Mouse (Mus musculus) forebrain, embryonic 13.5 days (tissue): Measurements from ENCODE around the gene Gabpa. TPM values are rescaled to one million over a fixed set of nuclear protein-coding genes. Genes with fewer than 3 reads are reported as not detected.
A peak's percentile ranks its signal among the peaks of the same experiment; 100 is the strongest.

Experiments used
- ATAC-seq: fragments of 200-750 bp; cut with Nextera tagmentation; 2 replicates; pipeline ENCODE4 v1.8.0; 2017
- H3K27ac ChIP-seq: fragments of 300-500 bp; sonication (generic); 2 replicates; pipeline ENCODE4 v1.5.1; 2015; ENCODE audit warnings: inconsistent platforms, mild to moderate bottlenecking, moderate library complexity
- H3K27me3 ChIP-seq: fragments of 300-500 bp; sonication (generic); 2 replicates; pipeline ENCODE4 v1.6.1; 2015; ENCODE audit warnings: mild to moderate bottlenecking, inconsistent platforms
- H3K36me3 ChIP-seq: fragments of 300-500 bp; sonication (generic); 2 replicates; pipeline ENCODE4 v1.6.1; 2015; ENCODE audit warnings: mild to moderate bottlenecking, inconsistent platforms; ENCODE audit not compliant: poor library complexity, severe bottlenecking
- H3K4me1 ChIP-seq: fragments of 300-500 bp; sonication (generic); 2 replicates; pipeline ENCODE4 v1.6.1; 2015; ENCODE audit warnings: inconsistent platforms
- H3K4me2 ChIP-seq: fragments of 300-500 bp; sonication (generic); 2 replicates; pipeline ENCODE4 v1.6.1; 2015; ENCODE audit warnings: inconsistent platforms, mild to moderate bottlenecking, moderate library complexity
- H3K4me3 ChIP-seq: fragments of 300-500 bp; sonication (generic); 2 replicates; pipeline ENCODE4 v1.5.1; 2015; ENCODE audit warnings: mild to moderate bottlenecking, inconsistent platforms
- H3K9ac ChIP-seq: fragments of 300-500 bp; sonication (generic); 2 replicates; pipeline ENCODE4 v1.6.1; 2015; ENCODE audit warnings: mild to moderate bottlenecking, inconsistent platforms
- H3K9me3 ChIP-seq: fragments of 300-500 bp; sonication (generic); replicated peaks from 2 replicates; pipeline ENCODE4 v1.6.1; 2016; ENCODE audit warnings: inconsistent platforms
- WGBS: fragments of 180-500 bp; shearing (Covaris S2); methylation state at CpG from one replicate; pipeline ENCODE4 v1.1.7; 2015; 5-methylcytosine and 5-hydroxymethylcytosine counted together
- polyA plus RNA-seq: library from polyadenylated mRNA; unstranded; fragments of >200 nt; fragmentation: Nextera tagmentation; extraction: Ambion mirVana; gene quantifications from 2 replicates; pipeline ENCODE4 v1.2.1, GENCODE M21; 2015

Gene Gabpa
- polyA plus RNA-seq, 1 experiment from 2014 or later = 27.4 TPM

- no peaks in the 10 kb centered on the region for H3K27me3 ChIP-seq
- H3K27ac ChIP-seq = no peak overlapping the region
- no peak overlapping the region for H3K9ac ChIP-seq
- peaks cover 32% of the 10 kb centered on the region for H3K36me3 ChIP-seq
- no peaks in the 10 kb centered on the region for H3K4me1 ChIP-seq
- H3K4me2 ChIP-seq = no peak overlapping the region
- ATAC-seq = no peak
- H3K9me3 ChIP-seq = no peaks in the 10 kb centered on the region
- H3K4me3 ChIP-seq = no peak overlapping the region
- WGBS = 89% methylated on average over 8 of the region's 8 CpGs
Observed at GRCm38 (mm10) chr16:84813852-84814251, 20.9 kb upstream of the Gabpa start.

- Histone ChIP-seq H3K9me3 (no peaks in the 10 kb centered on the region), H3K4me2 (no peak overlapping the region), H3K27ac (no peak overlapping the region), H3K9ac (no peak overlapping the region), H3K27me3 (no peaks in the 10 kb centered on the region), H3K36me3 (peaks cover 29% of the 10 kb centered on the region), H3K4me1 (no peaks in the 10 kb centered on the region), H3K4me3 (no peak overlapping the region)
- ATAC-seq = no peak
- 86% methylated on average over 8 of the region's 8 CpGs for WGBS
Observed at GRCm38 (mm10) chr16:84814511-84814910, 20.2 kb upstream of the Gabpa start.

GRCm38 (mm10) chr16:84817423-84817822, 17.3 kb upstream of the Gabpa start:
- Histone ChIP-seq H3K4me2 (no peak overlapping the region), H3K9ac (no peak overlapping the region), H3K36me3 (peaks cover 30% of the 10 kb centered on the region), H3K27me3 (no peaks in the 10 kb centered on the region), H3K9me3 (no peaks in the 10 kb centered on the region), H3K27ac (no peak overlapping the region), H3K4me1 (no peaks in the 10 kb centered on the region), H3K4me3 (no peak overlapping the region)
- peak; percentile 82 for ATAC-seq
- 30% methylated on average over 7 of the region's 7 CpGs for WGBS

GRCm38 (mm10) chr16:84825009-84825408, 9.7 kb upstream of the Gabpa start:
- peaks cover 88% of the 10 kb centered on the region for H3K36me3 ChIP-seq
- H3K4me1 ChIP-seq = 0 out of 2 replicates have a peak, but pooled peaks cover 3% of the 10 kb centered on the region
- H3K27ac ChIP-seq = no peak overlapping the region; the same call in 1 of the 2 replicates
- 0 out of 2 replicates have a peak, but pooled peaks have one; percentile 22 for ATAC-seq
- no peaks in the 10 kb centered on the region for H3K27me3 ChIP-seq
- H3K9me3 ChIP-seq = no peaks in the 10 kb centered on the region
- no peak overlapping the region for H3K9ac ChIP-seq
- no peak overlapping the region for H3K4me3 ChIP-seq
- WGBS = 56% methylated on average over 6 of the region's 6 CpGs
- no peak overlapping the region for H3K4me2 ChIP-seq

GRCm38 (mm10) chr16:84831696-84832095, 3.0 kb upstream of the Gabpa start:
- Histone ChIP-seq H3K4me2 (no peak overlapping the region), H3K27me3 (no peaks in the 10 kb centered on the region), H3K4me1 (peaks cover 22% of the 10 kb centered on the region), H3K27ac (no peak overlapping the region), H3K4me3 (no peak overlapping the region), H3K9ac (no peak overlapping the region), H3K36me3 (peaks cover 54% of the 10 kb centered on the region), H3K9me3 (no peaks in the 10 kb centered on the region)
- WGBS = 94% methylated on average over 5 of the region's 5 CpGs
- no peak for ATAC-seq

GRCm38 (mm10) chr16:84832736-84833135, 2.0 kb upstream of the Gabpa start:
- ATAC-seq = no peak
- Histone ChIP-seq H3K9ac (no peak overlapping the region), H3K27ac (no peak overlapping the region), H3K4me1 (peaks cover 30% of the 10 kb centered on the region), H3K4me3 (no peak overlapping the region), H3K9me3 (no peaks in the 10 kb centered on the region), H3K4me2 (no peak overlapping the region; the same call in 1 of the 2 replicates), H3K36me3 (peaks cover 44% of the 10 kb centered on the region), H3K27me3 (no peaks in the 10 kb centered on the region)
- 94% methylated on average over 5 of the region's 5 CpGs for WGBS

- Histone ChIP-seq H3K9ac (peak overlapping the region; percentile 97), H3K27ac (peak overlapping the region; percentile 96), H3K4me2 (peak overlapping the region; percentile 84), H3K36me3 (peaks cover 33% of the 10 kb centered on the region), H3K27me3 (no peaks in the 10 kb centered on the region), H3K4me3 (peak overlapping the region; percentile 94), H3K9me3 (no peaks in the 10 kb centered on the region), H3K4me1 (peaks cover 30% of the 10 kb centered on the region)
- no peak for ATAC-seq
- under 1% methylated on average over 22 of the region's 22 CpGs for WGBS
Observed at GRCm38 (mm10) chr16:84834344-84834743, 381 bp upstream of the Gabpa start.

GRCm38 (mm10) chr16:84835441-84835822, 707 bp downstream of the Gabpa start, which contains the start of gene Atp5j:
Gene Atp5j, minus strand, starts transcription at chr16:84835625.
- peak within 1 kb of the TSS; percentile 96 for H3K27ac ChIP-seq
- peak within 1 kb of the TSS; percentile 84 for H3K4me2 ChIP-seq
- H3K9ac ChIP-seq = peak within 1 kb of the TSS; percentile 97
- peaks cover 30% of the 10 kb centered on the region for H3K4me1 ChIP-seq
- ATAC-seq = peak; percentile 73
- peaks cover 28% of the 10 kb centered on the region for H3K36me3 ChIP-seq
- H3K9me3 ChIP-seq = no peaks in the 10 kb centered on the region
- WGBS = under 1% methylated on average over 39 of the region's 57 CpGs
- no peaks in the 10 kb centered on the region for H3K27me3 ChIP-seq
- H3K4me3 ChIP-seq = peak within 1 kb of the TSS; percentile 94

GRCm38 (mm10) chr16:84835823-84836743, 1.4 kb downstream of the Gabpa start:
- Histone ChIP-seq H3K9me3 (no peaks in the 10 kb centered on the region), H3K4me3 (peak overlapping the region; percentile 94), H3K4me2 (peak overlapping the region; percentile 84), H3K4me1 (peaks cover 30% of the 10 kb centered on the region), H3K36me3 (peaks cover 28% of the 10 kb centered on the region), H3K27me3 (no peaks in the 10 kb centered on the region), H3K9ac (peak overlapping the region; percentile 97), H3K27ac (peak overlapping the region; percentile 96)
- WGBS = 8% methylated on average over 29 of the region's 29 CpGs
- peak; percentile 17 for ATAC-seq

- no peak for ATAC-seq
Observed at GRCm38 (mm10) chr16:84838576-84838975, 3.9 kb downstream of the Gabpa start.

GRCm38 (mm10) chr16:84853492-84853891, 18.8 kb downstream of the Gabpa start:
- 90% methylated on average over 6 of the region's 6 CpGs for WGBS
- no peak overlapping the region for H3K9ac ChIP-seq
- H3K4me1 ChIP-seq = no peaks in the 10 kb centered on the region
- no peak overlapping the region for H3K27ac ChIP-seq
- H3K4me2 ChIP-seq = no peak overlapping the region
- H3K4me3 ChIP-seq = no peak overlapping the region
- no peaks in the 10 kb centered on the region for H3K27me3 ChIP-seq
- no peak for ATAC-seq
- no peaks in the 10 kb centered on the region for H3K9me3 ChIP-seq
- H3K36me3 ChIP-seq = peaks cover 83% of the 10 kb centered on the region

More at GRCm38 (mm10) chr16:84838576-84838975, 3.9 kb downstream of the Gabpa start:
- peaks cover 24% of the 10 kb centered on the region for H3K36me3 ChIP-seq
- no peak overlapping the region for H3K4me2 ChIP-seq
- no peak overlapping the region for H3K4me3 ChIP-seq
- H3K9me3 ChIP-seq = no peaks in the 10 kb centered on the region
- no peak overlapping the region for H3K27ac ChIP-seq
- WGBS = 79% methylated on average over 2 of the region's 2 CpGs
- peaks cover 22% of the 10 kb centered on the region for H3K4me1 ChIP-seq
- no peaks in the 10 kb centered on the region for H3K27me3 ChIP-seq
- no peak overlapping the region for H3K9ac ChIP-seq

- Histone ChIP-seq H3K4me1 (no peaks in the 10 kb centered on the region), H3K4me2 (no peak overlapping the region), H3K27ac (no peak overlapping the region), H3K9ac (no peak overlapping the region), H3K9me3 (no peaks in the 10 kb centered on the region), H3K27me3 (no peaks in the 10 kb centered on the region), H3K36me3 (peaks cover 37% of the 10 kb centered on the region), H3K4me3 (no peak overlapping the region)
- 91% methylated on average over 8 of the region's 8 CpGs for WGBS
- no peak for ATAC-seq
Observed at GRCm38 (mm10) chr16:84864656-84865055, 29.9 kb downstream of the Gabpa start.
